Mouse (Mus musculus) bone marrow macrophage, adult 2 months (primary cell): ENCODE measurements around the gene Lgi4.

Source experiments
- CTCF ChIP-seq: IDR thresholded peaks from 2 replicates; pipeline ENCODE4 v1.5.1; 2012; ENCODE audit warnings: low read depth, mild to moderate bottlenecking, low read length, moderate library complexity
- POLR2A ChIP-seq: IDR thresholded peaks from 2 replicates; pipeline ENCODE4 v1.6.1; 2012; ENCODE audit warnings: mild to moderate bottlenecking, low read depth, low read length, borderline replicate concordance

- TF ChIP-seq CTCF, result no peak
- TF ChIP-seq POLR2A, result no peak
Observed at GRCm38 (mm10) chr7:31049846-31050281, 9.3 kb upstream of the Lgi4 start.
